Mouse (Mus musculus): ENCODE results near the gene Il17rd. TPM values are rescaled to one million over a fixed set of nuclear protein-coding genes. Genes with fewer than 3 reads are reported as not detected.

Il17rd gene
- total RNA-seq, 2 experiments from 2014 or later = 11.9 to 12.6 TPM

GRCm38 (mm10) chr14:27044221-27044966, 5.7 kb downstream of the Il17rd start:
- peak in 1 of 2 experiments; percentile 55 for DNase-seq (ENCODE audit: low spot score in 2 of 2)

- no peak for DNase-seq (ENCODE audit: low spot score in 2 of 2)
Observed at GRCm38 (mm10) chr14:27044967-27045361, 6.2 kb downstream of the Il17rd start.

DNA sequence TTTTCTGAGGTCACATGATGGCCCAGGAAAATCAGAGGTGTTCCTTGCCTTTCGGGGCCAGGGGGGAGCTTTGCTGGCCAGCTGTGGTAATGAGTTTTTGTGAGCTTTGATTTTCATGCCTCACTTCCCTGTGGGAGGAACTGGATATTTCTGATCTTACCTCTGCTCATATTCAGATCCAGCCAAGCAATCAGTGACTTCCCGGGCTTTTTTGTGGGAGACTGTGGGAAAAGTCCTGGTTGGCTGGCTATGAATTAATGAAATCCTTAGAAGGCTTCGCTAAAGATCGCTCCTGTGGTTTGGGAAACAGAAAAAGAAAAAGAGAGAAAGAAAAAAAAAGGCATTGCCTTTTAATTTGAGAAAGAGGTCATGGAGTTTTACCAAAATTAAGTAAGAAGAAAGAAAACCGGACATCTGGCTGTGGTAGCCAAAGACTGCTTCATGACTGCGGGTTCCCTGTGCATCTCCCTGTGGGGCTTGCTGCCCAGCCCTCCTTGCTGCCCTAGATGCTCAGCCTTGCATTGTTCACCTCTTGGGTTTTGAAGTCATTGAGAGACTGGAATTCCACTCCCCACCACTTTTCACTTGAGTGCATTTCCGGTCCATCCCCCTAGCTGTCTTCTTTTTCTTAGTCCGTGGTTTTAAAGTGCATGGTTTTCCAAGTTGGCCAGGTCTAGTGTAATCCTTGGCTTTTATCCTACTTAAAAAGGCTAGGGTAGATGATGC, 9.7 kb downstream of the Il17rd start:
- no peak for DNase-seq (ENCODE audit: low spot score in 2 of 2)

DNA sequence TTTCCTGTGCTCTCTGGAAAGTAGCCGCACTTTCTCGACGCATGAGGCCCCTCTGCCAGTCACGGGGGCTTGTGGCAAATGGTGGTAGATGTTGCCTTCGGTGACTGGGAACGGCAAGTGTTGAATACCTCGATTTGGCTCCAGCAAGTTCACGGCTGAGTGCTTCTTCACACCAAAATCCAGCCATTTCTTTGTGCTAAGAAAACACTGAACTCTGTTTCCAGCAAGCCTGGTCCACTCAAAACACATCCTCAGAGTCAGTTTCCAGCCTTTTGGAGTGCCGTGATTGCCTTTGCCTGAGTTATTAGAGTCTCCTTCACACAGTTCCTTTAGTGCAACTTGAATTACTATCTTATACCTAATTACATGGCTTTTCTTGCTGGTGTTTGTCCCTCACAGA, 11.3 kb downstream of the Il17rd start:
- DNase-seq (ENCODE audit: low spot score in 2 of 2) = no peak

DNA sequence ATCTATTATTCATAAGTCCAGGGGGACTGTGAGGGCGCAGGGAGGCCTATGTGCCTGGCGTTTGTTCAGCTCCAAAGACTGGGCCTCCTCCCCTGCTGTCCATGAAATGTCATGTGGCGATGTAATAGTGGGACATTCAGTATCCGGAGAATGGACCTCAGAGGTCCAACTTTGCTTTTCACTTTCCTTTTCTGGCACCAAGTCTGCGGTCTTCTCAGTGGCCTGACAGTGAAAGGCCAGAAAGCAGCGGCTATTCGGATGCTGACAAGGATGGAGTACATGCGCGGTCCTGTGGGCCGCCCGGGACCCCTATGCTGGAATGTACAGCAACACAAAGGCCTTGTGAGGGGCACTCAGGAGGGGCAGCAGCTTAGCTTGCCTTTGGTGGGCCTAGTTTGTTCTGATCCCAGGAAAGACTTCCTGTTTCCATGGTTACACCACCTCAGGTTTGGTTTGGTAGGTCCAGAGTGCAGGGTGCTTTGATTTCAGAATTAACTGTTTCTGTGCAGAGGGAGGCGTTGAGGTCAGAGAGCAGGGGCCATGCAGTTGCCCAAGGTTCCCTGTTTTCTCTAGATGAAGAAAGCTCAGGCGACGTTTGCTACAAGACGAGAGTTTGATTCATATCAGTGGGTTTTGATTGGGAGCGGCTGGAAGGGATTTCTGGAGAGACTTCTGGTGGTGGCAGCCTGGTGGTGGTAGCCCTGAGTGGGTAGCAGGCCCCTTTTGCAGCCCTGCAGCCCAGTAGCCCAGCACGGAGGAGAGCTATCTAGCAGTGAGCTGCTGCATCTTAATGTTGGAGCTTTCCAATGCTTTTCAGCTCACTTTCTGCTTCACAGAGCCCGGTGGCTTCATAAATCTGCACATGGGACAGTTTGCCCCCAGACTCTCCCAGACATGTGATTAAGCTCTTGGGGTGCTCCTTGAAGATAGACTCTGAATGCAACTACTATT, 12.1 kb downstream of the Il17rd start:
- DNase-seq (ENCODE audit: low spot score in 2 of 2) = no peak

GRCm38 (mm10) chr14:27051511-27051895, 12.8 kb downstream of the Il17rd start:
- DNase-seq (ENCODE audit: low spot score in 2 of 2) = no peak

DNA sequence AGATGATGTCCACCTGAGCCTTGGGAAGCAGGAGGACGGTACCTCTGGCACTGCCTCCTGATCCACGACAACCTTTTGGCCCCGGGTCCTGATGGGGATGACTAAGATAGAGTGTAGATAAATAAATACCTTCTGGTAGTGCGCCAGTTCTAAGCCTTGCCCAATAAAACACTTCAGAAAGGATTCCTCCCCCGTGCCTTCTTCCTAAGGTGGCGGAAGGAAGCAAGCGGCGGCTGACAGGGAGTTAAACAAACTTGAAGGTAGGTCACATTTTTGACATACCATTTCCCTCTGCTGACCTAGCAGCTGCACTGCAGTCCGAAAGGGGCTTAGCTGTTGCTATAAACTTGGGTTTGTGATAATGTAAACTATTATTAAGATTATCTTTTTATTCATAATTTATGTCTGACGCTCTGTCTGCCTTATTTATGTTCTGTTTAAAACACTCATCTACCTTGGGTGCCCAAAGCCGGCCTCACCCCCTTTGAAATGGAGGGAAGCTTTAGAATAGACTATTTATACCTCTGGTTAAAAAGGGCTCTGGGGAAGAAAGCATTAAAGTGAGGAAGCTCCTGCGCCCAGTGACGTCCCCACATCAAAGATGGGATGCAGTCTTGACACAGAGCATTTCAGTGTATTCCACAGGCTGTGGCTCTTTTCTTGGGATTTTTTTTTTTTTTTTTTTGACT, 19.9 kb downstream of the Il17rd start:
- no peak for DNase-seq (ENCODE audit: low spot score in 2 of 2)

DNA sequence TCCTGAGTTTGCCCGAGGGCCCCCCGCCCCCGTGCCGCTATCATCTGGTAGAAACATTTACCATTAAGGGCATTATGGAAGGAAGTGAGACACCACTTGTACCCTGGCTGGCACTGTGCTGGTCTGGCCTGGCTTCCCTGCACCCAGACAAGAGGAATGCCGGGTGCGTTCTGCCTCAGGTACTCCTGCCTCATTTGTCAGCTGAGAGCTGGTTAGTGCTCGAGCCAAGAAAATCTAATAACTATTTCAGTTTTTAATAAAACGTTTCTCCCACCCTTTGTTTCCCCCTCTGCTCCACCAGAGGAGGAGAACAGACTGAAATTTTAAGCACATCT, 20.4 kb downstream of the Il17rd start:
- DNase-seq (ENCODE audit: low spot score in 2 of 2) = no peak

DNA sequence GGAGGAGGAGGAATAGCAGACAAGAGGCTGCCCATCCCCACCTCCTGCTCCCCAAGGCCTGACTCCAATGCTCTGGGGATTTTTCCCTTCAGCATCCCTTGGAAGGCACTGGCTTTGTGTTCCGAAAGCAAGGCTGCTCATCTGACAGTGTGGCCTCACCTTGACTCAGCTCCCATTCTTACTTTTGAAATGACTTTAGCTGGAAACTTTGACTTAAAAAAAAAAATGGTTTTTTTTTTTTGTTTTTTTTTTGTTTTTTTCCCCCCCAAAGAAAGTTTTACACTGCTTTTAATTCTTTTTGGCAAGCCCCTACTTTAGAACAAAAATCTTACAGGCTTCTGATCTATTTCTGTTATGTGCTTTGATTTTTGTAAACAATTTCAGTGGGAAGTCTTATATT, 24.6 kb downstream of the Il17rd start:
- no peak for DNase-seq (ENCODE audit: low spot score in 2 of 2)

GRCm38 (mm10) chr14:27066171-27066929, 27.6 kb downstream of the Il17rd start:
- DNase-seq (ENCODE audit: low spot score in 2 of 2) = peak in 1 of 2 experiments; percentile 42

DNA sequence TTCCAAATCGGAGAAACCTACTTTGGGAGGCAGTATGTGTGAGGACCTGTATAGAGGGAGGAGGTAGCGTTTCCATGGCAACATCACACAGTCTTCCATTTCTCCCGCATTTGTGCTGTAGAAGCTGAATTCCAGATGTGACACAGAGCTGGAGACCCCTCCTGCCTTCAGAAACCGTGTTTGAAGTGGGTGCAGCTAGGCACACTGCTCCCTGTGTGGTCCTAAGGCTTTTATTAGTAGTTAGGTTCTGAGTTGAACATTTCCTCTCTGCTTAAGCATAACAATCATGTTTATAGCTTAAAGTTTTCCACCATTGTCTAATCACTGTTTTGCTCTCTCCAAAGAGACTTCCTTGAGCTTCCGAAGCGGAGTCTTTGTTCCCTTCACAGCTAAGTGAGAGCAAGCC, 29.1 kb downstream of the Il17rd start:
- no peak for DNase-seq (ENCODE audit: low spot score in 2 of 2)

GRCm38 (mm10) chr14:27069434-27070097, 30.8 kb downstream of the Il17rd start:
- DNase-seq (ENCODE audit: low spot score in 2 of 2) = no peak

DNA sequence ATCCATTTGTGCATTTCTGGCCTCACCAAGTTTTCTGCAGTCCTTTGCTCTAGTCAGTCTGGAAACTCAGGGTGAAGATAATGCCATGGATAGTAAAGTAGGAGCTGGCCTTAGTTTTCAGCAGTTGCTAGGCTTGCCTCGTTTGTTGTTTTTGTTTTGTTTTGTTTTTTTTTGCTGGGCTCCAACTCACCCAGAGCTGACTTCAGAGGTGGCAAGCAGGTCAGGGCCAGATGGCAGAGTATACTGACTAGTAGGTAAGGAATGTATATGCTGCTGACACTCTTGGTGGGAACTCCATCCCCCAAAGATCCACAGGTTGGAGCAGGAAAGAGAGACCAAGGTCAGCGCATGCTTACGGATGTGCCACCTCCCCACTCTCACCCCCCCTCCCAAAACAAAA, 31.4 kb downstream of the Il17rd start:
- no peak for DNase-seq (ENCODE audit: low spot score in 2 of 2)

GRCm38 (mm10) chr14:27070758-27071157, 32.0 kb downstream of the Il17rd start:
- DNase-seq (ENCODE audit: low spot score in 2 of 2) = no peak

DNA sequence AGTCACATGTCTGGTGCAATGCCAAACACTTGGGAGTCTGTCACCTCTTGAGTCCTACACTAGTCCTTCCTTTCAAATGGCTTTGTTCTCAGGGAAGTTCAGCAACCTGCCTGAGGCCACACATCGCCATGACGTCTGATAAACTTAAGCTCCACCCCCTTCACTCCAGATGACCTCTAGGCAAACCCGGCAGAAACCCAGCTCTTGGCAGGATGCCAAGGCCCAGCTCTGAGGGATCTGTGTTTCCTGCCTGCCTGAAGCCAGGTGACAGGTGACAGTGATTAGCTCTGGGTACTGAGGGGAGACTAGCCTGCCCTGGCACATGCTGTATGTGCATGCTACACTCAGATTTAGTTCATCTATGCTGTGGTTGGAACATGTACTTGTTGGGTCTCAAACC, 33.2 kb downstream of the Il17rd start:
- no peak for DNase-seq (ENCODE audit: low spot score in 2 of 2)

DNA sequence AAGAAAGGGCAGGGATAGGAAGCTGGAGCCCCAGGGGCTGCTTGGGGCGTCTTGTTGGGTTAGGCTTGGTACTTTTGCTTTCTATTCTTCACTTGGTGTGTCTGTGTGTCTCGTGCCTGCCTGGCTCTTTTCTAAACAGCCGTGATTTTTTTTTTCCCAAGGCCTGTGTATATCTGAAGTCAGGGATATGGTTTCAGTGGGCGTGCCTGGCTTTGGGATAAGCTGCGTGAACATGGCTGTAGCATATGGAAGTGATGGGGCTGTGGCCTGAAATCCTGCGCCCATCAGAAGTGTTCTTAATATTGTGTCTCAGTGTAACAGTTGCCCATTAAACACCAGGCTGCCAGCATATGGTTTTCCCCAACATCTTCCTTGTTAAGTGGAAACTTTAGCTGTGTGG, 36.3 kb downstream of the Il17rd start:
- no peak for DNase-seq (ENCODE audit: low spot score in 2 of 2)

- DNase-seq (ENCODE audit: low spot score in 2 of 2) = no peak
Observed at GRCm38 (mm10) chr14:27075909-27076521, 37.3 kb downstream of the Il17rd start.

GRCm38 (mm10) chr14:27076522-27076920, 37.8 kb downstream of the Il17rd start:
- DNase-seq (ENCODE audit: low spot score in 2 of 2) = no peak

DNA sequence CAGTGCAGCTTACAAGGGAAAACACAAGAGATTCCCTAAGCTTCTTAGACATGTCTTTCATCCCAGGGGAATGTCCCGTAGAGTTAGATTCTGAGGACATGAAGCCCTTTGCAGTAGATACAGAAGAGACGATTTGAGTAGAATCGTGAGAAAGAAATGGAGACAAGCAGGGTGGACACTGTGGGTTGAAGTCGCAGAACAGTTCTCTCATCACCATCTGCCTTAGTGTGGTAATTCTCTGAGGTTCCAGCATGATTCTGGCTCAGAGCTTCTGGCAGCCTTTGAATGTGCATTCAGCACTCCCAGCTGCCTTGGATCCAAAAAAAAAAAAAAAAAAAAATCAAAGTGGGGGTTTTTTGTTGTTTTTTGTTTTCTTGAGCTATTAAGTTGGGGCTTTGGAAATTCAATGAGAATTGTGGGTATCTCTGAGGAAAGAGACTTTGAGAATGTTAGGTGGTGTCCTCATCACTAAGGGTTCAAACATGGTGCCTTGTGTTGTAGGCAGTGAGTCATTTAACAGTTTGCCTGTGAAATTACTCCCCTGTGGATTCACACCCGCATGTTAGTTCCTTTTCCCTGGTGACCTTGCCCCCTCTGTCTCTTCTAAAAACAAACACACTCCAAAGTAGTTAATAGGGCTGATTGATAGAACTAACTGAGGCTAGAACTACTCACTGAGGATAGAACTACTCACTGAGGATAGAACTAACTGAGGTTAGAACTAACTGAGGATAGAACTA, 43.0 kb downstream of the Il17rd start:
- no peak for DNase-seq (ENCODE audit: low spot score in 2 of 2)

Data from gastrocnemius, postnatal 4 days (tissue).